Mouse (Mus musculus): ENCODE results near the gene Fkbp14.

Gene Fkbp14

DNA sequence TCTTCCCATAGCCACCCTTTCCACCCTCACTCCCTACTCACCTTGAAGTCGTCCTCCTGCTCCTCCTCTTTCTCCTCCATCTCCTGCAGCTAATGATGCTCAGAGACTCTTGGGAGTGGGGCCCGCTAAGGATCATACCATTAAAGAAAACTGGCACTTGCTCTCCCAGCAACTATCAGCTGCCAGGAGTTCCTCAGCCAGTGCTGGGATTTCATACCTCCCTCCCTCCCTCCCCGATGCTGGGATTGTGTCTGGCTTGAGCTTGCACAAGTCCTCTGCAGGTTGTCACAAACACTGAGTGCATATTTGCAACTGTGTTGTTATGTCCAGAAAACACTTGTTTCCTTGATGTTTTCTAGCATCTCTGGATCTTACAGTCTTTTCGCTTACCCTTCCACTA lies at the start of gene Fkbp14:
Gene Fkbp14, minus strand, starts transcription at position 101 of the 400 bp plus-strand sequence.
- no peak for DNase-seq (ENCODE audit: inconsistent age in 2 of 2, low spot score in 1 of 2)

DNA sequence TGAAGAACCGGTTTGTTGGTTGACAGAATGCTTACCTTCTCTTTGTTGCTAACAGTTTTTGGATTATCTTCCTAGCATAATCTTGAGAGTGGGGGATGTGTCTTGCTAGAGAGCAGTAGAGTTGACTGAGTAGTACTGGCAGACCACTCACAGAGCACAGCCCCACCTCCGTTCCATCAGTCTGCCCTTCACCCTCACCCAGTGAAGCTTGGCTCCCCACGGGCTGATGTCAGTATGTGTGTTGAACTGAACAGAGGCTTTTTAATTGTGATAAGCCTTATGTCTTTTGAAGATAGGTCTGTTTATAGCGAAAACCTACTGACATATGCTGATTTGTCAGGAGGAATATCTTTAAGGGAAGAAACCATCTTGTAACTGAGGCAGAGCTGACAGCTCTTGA lies 46.1 kb upstream of the Fkbp14 start:
- no peak for DNase-seq (ENCODE audit: inconsistent age in 2 of 2, low spot score in 1 of 2)

DNA sequence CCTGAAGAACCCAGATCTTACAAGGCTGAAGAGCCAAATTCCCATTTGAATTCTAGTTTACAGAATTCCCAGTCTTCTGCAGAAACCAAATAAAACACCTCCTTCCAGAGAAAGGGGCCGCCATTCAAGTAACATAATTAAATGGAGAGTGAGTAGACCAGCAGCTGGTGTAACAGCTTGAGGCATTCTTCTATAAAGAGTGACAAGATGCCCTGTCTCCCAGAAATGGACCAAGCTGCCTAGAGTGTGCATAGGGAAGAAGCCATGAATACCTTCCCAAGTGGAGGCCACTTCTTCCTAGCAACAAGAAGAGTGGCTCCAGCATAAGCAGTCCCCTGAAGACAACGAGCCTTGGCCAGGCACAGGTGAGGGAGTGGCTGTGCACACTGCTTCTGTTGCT lies 44.8 kb upstream of the Fkbp14 start:
- DNase-seq (ENCODE audit: inconsistent age in 2 of 2, low spot score in 1 of 2), result no peak

DNA sequence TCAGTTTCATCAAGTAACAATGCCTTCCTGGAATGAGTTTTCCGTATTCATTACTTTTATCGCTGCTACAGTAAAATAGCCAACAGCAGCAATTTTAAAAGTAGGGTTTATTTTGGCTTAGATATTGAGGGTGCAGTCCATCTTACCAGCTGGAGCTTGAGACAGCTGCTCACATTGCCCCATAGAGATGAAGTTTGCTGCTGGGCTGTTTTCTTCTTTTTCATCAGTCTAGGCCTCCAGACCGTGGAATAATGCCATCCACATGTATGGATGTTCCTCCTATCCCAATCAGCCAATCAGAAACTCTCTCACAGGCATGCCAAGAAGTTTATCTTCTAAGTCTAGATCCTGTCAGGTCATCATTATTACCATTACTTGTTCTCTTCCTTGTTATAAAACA lies 42.8 kb upstream of the Fkbp14 start:
- DNase-seq (ENCODE audit: inconsistent age in 2 of 2, low spot score in 1 of 2), result no peak

DNA sequence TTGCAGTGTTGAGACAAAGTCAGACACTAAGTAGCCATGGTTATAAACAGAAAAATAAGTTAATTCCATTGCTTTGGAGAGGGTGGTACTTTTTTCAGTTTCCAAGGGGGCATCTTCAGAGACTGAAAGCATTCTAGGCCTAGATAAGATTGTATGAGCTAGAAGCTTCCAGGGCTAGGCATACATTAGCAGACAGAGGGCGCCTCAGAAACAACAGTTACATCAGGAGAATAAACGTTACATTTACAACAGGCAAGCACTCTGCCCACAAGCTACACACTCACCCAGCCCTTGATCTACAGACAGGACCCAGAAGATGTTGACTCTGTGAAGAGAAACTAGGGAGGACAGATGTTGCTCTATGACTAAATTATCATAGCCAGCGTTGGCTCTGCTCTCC lies 34.4 kb upstream of the Fkbp14 start:
- DNase-seq (ENCODE audit: inconsistent age in 2 of 2, low spot score in 1 of 2), result peak in 1 of 2 experiments; percentile 48

DNA sequence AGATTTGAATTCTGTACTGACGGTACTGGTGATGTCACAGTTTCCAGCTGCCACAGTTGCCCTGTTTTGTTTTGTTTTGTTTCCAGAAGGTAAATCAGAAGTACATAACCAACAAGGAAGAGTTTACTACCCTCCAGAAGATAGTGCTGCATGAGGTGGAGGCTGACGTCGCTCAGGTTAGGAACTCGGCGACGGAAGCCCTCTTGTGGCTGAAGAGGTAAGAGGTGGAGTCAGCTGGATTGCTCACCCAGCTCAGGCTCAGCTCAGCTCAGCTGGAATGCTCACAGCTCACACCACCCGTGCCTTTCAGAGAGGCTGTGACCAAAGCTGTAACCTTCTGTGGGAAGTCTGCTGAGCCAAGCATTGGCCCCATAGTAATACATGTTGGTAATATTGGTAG lies 32.6 kb upstream of the Fkbp14 start:
- DNase-seq (ENCODE audit: inconsistent age in 2 of 2, low spot score in 1 of 2), result peak; percentile 40 to 65

DNA sequence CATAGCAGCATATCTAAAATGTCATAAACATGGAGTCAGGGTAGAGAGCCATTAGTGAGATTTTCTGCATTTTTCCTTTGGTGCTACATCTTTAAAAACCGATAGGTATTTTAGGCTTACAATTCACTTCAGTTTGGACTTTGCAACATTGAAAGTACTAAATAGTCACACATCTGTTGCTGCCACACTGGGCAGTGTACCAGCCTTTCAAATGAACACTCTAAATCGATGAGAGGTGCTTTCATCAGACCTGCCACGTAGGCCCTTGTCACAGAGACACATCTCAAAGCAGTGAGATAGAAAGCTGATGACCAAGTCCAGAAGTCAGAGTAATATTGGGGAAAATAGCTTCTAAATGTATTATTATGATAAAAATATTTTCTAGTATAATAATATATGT lies 31.3 kb upstream of the Fkbp14 start:
- no peak for DNase-seq (ENCODE audit: inconsistent age in 2 of 2, low spot score in 1 of 2)

DNA sequence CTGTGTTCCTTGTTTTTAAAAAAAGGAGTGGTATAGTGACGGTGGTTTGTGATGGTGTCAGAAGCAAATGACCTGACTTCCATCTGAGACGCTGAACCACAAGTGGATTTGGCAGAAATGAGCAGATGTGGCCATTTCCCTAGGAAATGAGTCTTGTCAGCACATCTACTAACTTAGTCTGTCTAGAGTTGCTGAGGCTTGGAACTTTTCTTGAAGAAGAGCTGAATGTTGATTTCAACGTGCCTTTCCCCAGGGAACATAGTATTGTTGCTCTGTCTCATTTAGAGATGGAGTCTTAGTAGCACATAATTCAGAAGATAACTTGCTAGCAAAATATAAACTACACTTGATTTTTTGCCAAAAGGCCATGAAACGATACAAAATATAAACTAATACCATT lies 23.2 kb upstream of the Fkbp14 start:
- no peak for DNase-seq (ENCODE audit: inconsistent age in 2 of 2, low spot score in 1 of 2)

DNA sequence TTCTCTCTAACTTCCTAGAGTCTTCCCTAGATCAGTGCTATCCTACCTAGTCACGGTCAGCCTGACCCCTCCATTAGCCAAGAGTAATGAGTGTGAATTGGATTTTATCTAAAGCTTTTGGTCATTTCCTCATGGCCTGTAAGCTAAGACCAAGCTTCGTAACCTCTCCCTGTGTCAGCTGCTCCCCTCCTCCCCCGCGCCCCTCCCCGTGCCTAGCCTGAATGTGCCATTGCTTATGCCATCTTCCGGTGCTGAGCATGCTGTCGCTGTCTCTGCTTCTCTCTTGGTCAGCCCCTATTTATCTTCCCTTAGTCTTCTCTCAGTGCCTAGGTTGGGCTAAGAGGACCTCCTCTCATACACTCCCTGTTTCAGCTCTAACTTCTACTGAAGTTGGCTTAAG lies 22.4 kb upstream of the Fkbp14 start:
- no peak for DNase-seq (ENCODE audit: inconsistent age in 2 of 2, low spot score in 1 of 2)

DNA sequence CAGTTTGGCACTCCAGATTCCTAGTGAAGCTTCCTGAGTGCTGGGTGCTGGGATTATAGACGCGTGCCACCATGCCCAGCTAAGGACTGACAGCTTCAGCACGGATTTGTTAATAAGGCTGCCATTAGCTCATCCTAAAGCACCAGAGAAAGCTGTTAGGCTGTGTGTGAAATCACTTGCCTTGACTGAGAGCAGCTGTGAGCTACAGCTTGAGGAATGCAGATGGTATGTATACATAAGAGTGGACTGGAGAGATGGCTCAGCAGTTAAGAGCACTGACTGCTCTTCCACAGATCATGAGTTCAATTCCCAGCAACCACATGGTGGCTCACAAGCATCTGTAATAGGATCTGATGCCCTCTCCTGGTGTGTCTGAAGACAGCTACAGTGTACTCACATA lies 20.3 kb upstream of the Fkbp14 start:
- no peak for DNase-seq (ENCODE audit: inconsistent age in 2 of 2, low spot score in 1 of 2)

DNA sequence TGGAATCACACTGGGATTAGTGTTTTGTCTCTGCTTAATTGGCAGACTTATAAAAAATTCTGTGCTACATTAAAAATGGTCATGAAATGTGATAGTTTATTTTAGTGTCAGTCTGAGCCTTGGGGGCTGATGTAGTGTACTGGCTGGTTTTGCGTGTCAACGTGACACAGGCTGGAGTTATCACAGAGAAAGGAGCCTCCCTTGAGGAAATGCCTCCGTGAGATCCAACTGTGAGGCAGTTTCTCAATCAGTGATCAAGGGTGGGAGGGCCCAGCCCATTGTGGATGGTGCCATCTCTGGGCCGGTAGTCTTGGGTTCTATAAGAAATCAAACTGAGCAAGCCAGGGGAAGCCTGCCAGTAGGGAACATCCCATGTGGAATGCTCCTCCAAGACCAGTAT lies 9.1 kb upstream of the Fkbp14 start:
- DNase-seq (ENCODE audit: inconsistent age in 2 of 2, low spot score in 1 of 2), result no peak

DNA sequence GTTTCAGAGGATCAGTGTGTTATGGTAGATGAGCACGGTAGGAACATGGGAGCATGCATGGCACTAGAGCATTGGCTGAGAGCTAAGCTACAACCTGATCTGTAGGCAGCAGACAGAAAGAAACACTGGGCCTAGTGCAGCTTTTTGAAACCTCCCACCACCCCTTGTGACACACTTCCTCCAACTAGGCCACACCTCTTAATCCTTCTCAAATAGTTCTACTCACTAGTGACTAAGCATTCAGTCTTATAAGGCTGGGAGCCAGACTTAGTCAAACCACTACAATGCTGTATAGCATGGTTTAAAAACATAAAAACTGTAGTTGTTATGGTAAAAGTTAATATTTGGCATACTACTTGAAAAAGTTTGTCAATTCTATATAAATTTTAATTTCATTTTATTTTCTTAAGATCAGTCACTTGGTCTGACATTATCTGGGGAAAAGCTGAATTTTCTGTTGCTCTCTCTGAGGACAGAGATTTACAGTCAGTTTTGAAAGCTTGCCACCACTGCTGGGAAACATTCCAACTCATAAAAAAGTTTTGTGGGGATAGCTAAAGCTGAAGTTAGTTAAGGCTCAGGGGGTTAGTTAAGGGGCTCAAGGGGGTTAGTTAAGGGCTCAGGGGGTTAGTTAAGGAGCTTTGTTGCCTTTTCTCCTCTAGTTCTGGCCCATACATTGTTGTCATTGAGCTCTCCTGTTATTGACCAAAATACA lies 7.0 kb upstream of the Fkbp14 start:
- DNase-seq (ENCODE audit: inconsistent age in 2 of 2, low spot score in 1 of 2), result peak; percentile 64 to 87

DNA sequence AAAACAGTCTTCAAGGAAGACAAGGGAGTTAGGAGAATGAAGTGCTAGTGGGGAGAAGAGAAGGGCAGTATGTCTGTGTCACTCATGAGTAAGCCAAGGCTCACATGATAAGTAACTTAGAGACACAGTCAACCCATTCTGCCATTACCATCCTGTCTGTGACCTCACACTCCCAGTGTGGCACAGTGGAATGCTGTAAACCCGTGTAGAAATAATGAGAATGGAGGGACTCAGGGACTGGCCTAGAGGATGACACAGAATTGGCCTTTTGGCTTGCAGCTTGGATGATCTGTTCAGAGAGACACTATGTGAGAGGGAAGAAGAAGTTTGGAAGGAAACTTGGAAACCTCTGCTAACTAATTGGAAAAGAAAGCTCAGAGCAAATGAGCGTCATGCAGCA lies 5.8 kb upstream of the Fkbp14 start:
- DNase-seq (ENCODE audit: inconsistent age in 2 of 2, low spot score in 1 of 2), result peak; percentile 42 to 74

DNA sequence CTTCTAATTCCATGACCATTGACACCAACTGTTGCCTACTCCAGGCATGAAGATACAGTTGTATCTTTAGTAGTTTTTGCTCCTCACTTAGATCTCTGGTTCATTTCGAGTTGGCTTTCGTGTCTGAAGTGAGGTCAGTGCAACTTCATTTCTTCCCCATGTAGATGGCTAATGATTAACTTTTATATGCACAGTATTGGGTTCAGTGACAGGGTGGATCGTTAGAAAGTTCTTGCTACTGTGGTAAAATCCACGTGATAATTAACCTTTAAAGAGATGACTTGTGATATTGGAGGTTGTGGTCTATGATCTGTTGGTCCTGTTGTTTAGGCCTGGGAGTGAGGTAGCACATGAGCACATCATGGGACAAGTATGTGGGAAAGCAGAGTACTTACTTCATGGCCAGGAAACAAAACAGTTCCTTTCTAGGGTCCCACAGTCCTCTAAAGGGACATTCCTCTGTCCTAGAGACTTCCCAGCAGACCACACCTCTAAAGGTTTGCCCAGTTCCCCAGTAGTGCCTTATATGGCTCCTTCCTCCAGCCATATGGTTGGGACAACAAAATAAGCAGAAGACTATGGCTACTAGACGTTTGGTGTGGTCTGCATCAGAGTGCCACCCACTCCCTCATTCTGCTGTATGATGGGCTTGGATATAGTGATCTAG lies 3.7 kb upstream of the Fkbp14 start:
- DNase-seq (ENCODE audit: inconsistent age in 2 of 2, low spot score in 1 of 2), result no peak

DNA sequence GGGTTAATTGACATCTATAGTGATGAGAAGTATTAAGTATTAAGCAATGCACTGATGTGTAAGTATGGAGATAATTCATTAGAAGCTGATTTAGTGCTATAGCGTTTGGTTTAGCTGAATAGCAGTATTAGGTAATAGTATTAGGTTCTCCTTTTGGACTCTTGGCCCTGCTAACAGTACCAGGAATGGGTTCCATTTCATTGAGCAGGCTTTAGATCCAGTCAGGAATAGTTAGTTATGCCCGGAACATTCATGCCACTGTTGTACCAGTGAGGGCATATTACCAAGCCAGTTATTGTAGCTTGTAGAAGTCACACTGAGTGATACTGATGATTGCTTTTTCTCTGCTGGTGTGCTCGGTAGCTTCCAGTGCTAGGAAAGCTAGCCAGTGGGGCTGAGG lies 603 bp upstream of the Fkbp14 start:
- no peak for DNase-seq (ENCODE audit: inconsistent age in 2 of 2, low spot score in 1 of 2)

DNA sequence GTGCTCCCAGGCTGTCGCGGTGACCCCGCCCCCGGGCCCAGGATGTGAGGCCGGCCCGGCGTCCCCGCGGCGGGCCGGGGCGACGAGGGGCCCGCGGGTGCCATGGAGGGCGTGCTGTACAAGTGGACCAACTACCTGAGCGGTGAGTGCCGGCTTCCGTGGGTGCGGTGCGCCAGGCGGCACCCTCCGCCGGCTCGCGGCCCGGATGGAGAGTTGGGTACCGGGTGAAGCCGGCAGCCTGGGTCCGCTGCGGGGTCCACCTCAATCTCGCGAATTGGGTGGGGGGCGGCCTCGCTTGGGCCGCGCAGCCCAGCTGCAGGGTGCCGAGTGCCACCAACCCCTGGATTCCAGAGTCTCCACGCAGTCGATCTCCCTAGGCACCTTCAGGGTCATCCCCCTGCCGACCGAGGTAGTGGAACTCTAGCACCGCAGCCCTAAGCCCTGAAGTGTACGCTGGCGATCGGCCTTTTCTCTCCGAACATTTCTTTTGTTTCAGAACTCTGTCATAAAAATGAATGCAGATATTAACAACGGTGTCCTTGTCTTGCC lies 1.7 kb downstream of the Fkbp14 start:
- DNase-seq (ENCODE audit: inconsistent age in 2 of 2, low spot score in 1 of 2), result no peak

DNA sequence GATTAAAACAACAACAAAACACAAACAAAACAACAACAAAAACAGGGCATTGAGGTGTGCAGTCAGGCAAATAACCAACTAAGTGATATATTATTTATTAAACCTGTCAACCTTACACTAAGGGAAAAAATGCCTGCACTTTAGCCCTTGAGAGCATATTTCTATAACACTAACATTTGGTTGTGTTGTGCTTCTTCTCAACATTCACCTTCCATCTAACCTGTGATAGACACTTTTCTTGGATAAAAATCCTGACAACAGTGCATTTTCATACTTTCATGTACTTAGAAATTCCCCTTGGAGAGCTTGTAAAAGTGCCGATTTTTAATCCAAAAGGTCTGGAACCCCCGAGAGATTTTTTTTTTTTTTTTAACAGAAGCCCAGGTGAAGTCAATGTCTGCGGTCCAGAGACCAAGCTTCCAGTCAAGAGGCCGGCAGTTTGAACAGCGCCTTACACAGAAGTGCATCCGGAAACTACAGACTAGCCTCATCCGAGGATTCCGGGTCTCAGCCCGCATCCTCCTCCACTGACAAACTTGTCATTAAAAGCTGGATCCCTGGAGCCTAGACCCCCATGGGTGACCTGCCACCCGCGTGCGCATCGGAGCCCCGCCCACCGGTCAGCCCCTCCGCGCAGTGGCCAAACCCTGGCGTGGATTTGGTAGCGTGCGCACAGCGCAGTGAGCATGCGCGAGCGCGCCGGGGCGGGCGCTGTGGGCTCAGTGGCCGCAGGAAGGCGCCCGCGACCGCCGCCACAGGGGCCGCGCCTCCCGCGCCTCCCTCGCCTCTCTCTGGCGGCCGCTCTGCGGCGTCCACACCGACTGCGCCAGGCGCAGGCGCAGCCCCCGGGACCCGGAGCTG lies 2.4 kb downstream of the Fkbp14 start, which contains the start of gene Plekha8:
Gene Plekha8, plus strand, starts transcription at position 643 of the 861 bp plus-strand sequence.
- peak; percentile 96 to 97 for DNase-seq (ENCODE audit: inconsistent age in 2 of 2, low spot score in 1 of 2)

DNA sequence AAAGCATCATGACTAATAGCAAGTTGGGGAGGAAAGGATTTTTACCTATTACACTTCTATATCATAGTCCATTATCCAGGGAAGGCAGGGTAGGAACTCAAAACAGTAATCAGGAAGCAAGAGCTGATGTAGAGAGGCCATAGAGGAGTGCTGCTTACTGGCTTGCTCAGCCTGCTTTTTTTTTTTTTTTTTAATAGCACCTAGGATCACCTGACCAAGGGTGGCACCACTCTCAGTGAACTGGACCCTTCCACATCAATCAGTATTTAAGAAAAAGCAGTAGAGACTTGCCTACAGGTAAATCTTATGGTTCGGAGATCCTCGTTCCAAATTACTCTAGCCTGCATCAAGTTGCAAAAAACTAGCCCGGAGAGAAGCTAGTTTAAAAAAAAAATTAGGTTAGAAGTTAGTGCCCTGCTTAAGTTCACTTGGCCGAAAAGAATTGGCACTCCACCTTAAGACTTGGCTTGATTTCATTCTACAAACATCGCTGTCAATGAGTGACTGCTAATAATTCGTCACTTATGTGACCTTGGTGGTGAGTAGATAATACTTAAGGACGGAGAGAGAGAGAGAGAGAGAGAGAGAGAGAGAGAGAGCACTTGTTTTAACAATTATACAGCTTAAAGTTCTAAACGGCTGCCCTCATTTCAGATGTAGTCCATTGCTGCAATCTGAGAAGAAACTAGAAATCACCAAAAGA lies 3.2 kb downstream of the Fkbp14 start:
- DNase-seq (ENCODE audit: inconsistent age in 2 of 2, low spot score in 1 of 2), result peak in 1 of 2 experiments; percentile 69

DNA sequence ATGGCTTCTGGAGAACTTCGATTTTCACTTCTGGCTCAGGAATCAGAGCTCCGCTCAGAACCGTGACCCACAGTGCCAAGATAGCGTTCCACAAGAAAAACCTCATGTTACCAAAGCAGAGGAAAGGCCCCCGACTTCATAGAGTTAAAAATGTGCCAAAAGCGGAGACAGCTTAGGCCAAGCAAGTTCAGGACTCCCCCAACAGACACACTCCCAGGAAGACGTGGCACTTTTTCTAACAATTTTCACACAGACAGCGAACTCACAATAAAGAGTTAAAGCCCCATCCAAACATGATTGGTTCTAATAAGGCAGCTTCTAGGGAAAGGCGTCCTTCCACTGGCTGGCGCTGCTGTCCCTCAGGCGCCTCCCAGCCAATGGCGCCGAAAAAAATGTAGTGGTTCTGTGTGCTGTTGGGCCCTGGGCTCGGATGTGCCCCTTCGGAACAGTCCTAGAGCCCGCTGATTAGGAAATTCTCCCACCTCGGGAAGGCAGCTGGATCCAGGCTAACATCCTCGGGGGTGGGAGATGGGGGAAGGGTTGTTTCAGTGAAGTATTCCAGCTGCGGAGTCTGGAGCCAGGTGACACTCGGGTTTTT lies 4.1 kb downstream of the Fkbp14 start:
- peak; percentile 94 to 98 for DNase-seq (ENCODE audit: inconsistent age in 2 of 2, low spot score in 1 of 2)

DNA sequence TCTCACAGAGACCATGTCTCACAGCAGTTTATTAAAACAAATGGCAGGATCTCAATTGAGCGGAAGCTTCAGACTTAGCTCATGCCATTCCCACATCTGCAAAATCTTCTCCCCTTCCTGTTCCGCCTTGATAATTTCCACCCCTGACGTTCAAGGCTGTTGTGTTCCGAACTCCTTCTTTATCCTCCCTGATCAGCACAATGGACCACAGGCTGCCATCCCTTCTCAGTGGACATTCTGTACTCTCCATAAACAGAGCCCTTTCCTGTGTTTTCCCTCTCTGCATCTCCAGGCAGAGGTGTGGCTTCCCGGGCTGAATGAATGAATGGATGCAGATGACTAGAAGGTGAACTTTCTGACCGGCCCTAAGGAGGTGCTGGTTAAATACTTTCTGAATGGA lies 5.3 kb downstream of the Fkbp14 start:
- DNase-seq (ENCODE audit: inconsistent age in 2 of 2, low spot score in 1 of 2), result peak; percentile 34 to 67

All from adrenal gland, adult (tissue).